Mouse (Mus musculus): ENCODE results near the gene Mthfr.

Mthfr gene

DNA sequence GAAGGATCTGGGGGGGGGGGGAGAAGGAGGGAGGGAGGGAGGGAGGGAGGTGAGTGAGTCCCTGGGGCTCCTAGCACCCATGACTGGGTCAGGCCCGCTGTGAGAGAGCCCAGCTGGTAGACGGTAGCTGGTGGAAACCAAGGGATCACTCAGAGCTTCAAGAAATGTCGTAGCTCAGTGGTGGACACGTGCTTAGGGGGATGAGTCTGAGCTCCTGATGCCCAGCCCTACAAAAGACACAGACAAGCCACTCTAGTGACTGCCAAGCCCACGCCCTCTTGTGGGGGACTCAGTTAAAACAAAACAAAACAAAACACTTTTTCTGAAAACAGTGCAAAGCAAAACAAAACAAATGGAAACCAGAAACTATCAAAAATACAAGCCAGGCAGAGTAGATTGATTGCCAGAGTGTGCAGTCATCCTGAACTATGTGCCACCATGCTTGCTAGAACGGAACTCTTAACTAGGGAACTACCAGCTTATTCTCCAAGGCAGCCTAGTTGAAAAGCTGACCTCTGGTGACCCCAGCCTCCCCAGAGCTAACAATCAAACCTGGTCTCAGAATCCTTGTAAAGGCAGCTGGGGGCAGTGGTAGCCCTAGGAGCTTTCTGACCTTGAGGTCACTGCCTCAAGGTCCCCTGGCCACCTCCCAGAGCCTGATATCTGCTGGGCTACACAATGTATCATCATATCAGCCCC is 27.0 kb downstream of the Mthfr start:
- peak; percentile 41 to 64 for DNase-seq

DNA sequence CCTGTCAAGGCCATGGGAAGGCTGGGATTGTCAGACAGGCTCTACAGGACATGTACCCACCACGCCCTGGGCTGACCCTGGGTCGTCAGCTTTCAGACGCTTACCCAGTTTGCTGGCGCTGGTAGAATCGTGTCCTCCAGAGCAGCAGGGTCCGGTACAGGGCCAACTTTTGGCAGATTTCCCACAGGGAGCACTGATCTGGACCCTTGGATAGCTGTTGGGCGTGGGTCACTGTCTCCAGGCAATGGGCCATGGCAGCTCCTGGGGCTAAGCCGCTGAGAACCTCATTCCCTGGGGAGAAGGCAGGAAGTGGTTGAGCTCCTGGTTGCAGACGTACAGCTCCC is 27.5 kb downstream of the Mthfr start:
- peak; percentile 83 to 90 for DNase-seq

DNA sequence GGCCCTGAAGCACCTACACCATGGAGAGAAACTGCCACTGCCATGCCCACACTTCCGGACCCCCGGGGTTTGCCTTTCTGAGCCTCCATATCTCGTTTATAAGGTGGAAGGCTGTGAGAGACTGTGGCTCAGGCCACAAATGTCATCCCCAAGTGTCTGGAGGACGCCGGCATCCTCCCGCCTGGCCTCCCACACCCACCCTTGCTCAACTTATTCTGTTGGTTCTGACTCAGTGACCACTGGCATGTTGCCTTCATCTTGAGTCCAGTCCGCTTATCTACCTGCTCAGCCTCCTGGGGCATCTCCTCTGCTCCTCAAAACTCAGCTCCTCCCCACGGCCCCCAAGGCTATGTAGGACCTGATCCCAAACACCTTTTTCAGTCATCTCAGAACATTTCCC is 28.5 kb downstream of the Mthfr start:
- DNase-seq, result no peak

DNA sequence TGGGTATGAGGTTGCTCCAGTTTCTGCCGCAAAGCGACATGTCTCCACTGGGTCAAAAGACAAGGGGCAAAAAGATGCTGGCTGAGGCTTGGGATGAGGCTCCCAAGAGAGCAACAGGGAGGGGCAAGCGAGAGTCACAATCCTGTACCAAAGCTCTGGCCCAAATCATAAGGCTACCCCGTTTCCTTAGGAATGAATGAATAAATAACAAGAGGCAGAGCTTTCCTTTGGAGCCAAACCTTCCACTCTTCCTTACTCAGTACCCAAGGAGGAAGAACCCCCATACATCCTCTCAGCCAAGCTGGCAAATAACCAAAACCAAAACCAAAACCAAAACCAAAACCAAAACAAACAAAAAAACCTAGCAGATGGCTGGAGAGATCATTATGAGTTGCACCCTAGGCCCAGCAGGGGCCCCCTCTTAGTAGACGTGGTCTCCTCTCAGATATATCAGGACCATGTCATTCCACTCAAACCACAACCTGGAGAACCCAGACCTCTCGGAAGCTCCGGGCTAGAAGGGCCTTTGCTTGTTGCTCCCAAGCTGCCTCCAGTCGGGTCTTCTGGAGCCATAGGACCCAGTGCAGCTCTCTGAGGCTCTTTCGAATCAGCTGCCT is 30.8 kb downstream of the Mthfr start:
- DNase-seq, result peak in 1 of 2 experiments; percentile 4

DNA sequence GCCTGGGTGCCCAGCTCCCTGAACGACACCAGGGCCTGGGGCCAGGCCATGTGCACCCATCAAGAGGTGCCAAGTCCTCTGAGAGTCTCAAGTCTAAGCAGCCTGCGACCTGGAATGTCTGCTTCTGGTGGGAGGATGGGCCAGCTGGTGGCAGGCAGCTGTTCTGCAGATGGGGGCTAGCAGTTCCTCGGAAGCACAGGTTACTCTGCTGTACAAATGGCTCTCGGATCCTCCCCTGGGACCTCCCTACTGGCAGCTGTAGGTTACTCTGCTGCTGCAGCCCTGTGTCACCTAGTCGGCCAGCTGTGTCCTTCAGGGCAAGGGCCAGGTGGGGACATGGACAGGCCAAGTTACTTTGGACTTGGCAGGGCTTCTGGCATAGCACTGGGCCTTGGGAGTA is 32.6 kb downstream of the Mthfr start:
- peak; percentile 53 to 67 for DNase-seq

DNA sequence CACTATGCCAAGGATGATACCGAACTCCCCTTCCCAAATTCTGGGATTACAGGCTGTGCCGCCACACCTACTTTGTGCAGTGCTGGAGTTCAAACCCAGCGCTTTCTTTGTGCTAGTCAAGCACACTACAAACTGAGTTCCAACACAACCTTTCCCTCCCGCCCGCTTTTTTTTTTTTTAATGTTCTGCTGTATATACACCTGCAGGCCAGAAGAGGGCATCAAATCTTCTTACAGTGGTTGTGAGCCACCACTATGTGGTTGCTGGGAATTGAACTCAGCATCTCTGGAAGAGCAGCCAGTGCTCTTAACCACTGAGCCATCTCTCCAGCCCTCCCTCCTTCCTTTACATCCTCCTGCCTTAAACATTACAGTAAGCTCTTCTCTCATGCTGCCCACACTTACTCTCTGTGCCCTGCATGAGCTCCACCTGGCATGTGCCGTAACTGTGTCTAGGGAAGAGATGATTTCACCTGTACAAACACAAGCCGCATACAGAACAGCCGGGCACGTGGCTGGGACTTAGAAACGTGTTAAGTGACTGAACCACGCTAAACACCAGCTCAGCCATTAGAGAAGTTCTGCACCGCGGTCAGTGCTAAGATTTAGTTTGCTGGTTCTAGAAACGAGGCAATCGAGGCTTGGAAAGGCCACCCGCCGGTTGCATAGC is 35.8 kb downstream of the Mthfr start:
- no peak for DNase-seq

DNA sequence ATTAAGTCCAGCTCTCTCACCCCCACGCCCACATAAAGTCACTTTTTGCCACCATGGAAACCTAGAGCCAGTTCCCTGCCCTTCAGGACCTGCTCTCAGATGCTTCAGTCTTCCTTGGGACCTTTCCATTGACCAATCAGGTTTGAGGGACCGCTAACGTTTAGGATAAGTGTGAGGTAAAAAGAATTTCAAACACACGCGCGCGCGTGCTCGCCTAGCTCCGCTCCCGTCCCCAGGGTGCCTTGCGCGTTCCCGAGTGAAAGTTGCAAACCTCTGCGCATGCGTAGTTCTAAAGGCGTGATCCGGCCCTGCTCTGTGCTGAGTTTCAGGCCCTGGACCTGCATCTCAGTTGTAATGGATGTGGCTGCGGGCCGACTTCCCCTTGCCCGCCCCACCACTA is 36.4 kb downstream of the Mthfr start:
- peak; percentile 77 to 84 for DNase-seq

DNA sequence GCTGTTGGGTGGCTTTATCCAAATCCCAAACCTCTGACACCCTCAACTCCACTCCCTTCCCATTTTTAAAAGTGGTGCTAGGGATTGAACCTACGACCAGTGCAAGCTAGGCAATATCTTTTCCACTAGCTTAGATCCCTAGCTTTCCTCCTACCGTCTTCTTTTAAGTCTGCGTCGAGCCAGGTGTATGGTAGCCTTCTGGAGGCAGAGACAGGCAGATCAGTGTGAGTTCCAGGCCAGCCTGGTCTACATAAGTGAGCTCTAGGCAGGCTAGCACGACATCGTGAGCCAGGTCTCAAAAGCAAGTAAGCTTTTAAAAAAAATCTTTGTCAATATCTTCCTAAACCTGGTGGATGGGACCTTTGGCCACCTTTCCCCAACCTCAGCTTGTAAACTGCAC is 37.0 kb downstream of the Mthfr start:
- no peak for DNase-seq

DNA sequence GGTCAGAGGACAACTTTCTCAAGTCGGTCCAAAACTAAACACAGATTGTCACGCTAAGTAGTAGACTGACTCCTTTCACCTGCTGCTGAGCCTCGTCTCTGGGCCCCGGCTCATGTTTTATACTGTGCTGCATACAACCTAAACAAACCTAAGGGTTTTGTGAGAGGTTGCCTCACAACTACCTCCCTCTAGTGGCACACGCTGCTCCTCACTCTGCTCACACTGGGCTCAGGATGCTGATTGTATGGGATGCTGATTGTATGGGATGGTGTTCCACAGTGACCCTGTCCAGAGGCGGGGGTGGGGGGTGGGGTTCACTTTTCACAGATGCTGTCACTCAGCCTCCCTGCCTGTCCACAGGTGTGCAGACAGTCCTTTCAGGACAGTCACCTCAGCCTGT is 40.3 kb downstream of the Mthfr start:
- DNase-seq, result no peak

DNA sequence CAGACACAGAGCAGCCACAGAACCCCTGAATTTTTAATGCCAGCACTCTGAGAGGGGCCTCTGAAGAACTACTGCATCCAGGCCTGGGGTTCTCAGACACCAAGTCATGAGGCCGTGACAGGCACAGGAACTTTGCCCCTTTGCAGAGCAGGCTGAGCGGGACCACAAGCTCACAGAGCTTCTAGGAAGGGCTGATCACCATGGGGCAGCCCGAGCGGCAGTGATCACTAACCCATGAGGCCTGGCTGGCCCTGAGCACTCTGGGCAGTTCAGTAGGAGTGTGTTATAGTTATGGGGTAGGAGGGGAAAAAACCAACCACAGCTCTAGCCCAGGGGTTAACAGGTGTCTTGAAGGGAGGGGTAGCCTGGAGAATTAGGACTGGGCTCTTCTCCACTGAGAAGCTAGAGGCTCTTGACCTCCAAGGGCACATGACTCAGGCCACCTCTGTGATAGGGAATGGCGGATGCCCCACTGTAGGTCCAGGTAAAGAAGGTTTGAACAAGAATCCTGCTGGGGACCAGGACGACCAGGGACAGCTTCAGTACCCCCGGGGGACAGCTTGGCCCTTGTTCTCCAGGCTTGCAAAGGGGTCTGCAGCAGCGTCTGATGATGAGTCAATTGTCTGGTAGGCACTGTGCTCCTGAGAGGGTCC is 41.2 kb downstream of the Mthfr start:
- DNase-seq, result peak; percentile 74

DNA sequence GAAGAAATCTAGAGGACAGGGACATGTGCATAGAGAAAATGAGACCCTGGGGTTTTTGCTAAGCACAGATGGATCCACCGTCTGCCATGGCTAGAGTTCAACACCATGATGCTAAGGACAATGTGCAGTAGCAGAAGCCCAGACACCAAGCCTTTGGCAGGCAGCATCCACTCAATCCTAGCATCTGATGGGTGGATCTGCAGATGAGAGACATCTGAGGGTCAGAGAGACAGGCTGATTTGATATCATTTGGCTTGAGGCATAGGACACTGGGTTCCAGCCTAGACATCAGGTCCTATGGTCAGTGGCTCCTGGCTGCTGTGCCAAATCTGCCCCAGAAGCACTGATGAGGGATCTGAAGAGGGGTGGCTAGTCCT is 41.7 kb downstream of the Mthfr start:
- no peak for DNase-seq

DNA sequence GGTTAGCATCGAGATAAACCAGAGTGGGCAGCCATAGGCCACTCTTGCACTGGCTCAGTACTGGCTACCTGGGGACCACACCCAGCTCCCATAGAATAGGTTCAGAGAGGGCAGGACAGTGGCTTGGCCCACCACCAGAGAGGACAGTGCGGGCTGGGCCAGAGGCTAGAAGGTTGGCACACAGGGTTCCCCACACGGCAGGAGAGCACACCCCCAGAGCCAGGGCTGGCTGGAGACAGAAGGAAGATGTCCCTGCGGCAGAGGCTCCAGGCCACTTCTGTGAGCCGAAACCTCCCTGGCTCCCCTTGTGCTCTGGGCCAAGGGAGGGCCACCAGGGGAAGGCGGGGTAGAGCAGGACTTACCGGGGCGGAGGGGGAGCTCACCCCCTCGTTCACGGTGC is 42.3 kb downstream of the Mthfr start:
- DNase-seq, result no peak

DNA sequence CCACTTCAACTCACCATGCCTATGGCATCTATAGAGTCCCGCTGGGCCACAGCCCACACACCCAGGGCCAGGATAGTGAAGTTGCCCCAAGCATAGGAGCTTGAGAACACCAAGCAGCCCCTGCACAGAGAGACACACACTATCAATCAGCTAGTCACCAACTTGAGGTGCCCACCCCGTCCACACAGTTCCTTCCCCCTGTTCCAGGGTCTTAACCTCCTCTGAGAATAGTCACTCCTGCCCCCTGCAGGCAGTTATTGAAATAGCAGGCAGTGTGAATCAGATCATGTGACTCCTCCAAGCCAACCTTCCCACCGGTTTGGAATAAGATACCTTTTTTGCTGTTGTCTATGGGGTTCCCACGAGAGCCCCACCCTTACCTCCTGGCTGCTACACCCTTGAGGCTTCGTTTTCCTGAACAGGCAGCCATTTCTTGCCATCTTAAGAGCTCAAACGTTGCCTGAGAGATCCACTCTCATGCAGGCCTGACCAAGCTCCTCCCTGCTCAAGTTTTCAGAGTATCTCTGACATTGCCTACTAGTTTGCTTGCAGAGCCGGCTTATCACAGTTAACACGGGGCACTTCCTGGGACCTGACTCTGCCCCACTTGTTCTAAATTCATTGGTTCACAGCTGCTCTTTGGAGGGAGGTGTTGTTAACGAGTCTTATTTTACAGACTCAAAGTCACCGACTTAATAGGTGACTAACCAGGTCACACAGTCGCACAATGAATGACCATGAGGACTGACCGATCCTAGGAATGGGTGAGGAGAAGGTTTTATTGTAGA is 43.6 kb downstream of the Mthfr start:
- DNase-seq, result peak; percentile 63 to 83

DNA sequence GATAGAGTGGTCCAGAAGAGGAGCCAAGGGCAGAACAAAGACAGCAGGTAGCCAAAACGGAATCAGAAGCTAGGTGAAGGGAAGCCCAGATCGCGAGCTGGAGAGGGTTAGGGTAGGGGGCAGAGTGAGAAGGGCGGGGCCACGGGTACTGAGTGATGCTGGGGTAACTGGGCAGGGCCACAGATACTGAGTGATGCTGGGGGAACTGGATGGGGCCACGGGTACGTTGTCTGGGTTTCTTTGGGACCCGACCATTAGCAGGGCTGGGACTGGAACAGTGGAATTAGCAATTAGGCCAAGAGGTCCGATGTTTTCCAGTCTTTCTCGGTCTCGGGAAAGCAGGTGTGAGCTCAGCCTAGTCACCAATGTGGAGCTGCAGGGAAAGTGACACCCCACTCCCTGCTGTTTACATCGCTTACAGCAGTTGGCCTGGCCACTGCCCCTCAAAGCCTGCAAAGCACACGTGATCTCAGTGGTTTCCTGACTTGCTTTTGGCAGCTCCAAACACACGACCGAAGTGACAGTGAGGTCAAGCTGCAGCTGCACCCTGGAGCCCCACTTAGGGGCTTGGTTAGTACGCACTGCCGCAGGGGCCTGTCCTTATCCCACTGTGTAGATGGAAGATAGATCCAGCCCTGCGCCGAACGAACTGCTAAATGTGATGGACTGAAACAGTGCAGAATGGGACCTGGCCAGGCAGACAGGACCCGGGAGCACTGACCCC is 44.5 kb downstream of the Mthfr start:
- peak; percentile 68 to 69 for DNase-seq

DNA sequence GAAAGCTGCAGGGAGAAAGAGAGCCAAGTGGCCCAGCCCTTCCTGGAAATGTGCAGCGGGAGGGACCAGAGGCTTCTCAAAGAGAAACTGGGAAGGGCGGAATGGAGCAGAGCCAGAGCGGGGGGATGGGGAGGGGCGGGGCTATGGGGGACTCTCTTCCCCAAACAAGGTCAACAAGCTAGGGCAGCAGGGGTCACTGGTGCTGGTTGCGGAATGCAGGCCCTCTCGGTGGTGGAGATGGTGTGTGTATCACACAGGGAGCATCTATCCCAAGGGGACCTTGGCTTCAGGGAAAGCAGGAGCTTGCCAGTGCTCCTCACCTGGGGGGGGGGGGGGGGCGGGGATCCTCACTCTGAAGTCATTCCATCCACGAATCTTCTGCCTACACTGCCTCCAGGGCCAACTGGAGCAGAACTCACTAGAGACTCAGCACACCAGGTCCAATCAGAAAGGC is 45.4 kb downstream of the Mthfr start:
- DNase-seq, result peak; percentile 68 to 78

DNA sequence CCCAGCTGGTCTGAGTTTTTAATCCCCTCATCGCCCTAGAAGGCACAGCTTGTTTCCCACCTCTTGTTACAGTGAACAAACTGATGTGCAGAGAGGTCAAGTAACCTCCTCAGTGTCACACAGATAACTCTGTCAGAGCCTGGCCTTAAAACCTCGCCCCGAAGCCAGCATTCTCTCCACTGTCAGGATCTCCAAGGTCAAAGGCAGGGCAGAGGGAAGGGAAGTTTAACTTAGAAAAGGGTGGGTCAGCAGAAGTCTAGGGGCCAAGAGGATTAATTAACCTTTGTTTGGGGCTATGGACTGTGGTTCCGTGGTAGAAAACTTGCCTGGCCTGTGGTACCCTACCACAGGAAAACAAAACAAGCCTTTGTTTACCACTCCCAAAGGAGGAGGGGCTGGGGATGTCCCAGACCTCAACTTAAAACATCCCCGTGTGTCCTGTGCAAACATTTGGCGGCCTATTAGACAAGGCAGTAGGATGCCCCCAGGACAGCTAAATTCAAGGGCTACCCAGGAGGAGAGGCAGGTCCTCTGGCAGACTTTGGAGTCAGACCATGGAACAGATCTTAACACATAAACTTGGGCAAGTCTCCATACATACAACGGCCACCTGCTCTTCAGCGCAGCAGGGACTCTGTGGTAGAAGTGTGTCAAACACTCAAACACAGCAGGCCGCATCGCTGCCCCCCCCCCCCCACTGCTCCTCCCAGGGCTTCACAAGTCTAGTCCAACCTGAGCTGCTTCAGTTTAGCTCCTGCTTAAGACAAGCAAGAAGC is 46.4 kb downstream of the Mthfr start:
- peak; percentile 53 to 59 for DNase-seq

DNA sequence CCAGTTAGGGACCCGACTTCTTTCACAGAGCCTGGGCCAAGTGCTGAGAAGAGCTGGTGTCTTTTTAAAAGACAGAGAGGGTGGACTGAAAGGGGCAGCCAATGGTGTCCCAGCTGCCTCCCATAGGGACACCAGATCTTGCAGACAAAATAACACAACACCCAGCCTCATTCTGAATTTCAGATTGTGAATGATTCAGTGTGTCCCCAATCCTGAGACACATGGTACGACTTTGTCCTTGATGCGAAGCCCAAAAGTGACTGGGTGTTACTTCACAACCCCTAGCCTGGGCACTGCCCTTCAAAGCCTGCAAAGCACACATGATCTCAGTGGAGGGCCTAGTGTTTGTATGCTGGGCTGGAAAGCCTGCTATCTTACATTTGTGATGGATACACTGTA is 47.0 kb downstream of the Mthfr start:
- no peak for DNase-seq

DNA sequence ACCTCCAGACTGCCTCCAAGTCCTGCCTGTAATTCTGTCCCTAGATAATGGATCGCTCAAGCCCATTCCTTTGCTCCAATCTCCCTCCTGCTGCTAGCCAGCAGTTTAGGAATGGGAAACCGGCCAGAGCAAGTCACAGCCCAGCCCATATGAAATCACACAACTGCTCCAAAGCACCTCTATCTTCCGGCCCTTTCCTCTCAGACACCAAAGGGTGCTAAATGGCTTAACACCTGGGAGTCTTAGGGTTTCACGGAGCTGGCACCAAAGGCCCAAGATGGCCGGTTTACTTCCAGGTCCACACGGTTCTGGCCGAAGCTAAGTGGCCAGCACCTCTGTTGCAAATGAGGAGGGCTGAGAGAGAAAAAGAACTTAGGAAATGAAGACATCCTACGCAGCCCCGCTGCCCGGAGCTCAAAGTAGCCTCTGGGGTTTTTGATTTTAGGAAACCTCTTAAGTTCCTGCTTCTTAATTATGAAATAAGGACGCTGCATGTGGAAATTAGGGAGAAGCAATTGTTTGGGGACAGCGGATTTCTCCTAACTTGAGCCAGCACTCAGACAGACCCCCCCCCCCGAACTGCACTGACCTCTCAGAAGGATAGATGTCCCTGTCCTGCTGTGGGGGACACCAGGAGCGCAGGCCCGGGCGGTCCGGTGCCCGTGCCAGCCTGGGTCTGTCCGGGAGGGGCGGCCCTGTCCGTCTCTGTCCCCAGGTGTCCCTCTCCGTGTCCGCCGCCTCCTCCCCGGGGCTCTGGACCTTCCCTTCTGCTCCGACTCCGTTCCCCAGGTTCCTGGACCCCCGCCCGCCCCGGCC is 48.4 kb downstream of the Mthfr start:
- peak; percentile 66 to 69 for DNase-seq

DNA sequence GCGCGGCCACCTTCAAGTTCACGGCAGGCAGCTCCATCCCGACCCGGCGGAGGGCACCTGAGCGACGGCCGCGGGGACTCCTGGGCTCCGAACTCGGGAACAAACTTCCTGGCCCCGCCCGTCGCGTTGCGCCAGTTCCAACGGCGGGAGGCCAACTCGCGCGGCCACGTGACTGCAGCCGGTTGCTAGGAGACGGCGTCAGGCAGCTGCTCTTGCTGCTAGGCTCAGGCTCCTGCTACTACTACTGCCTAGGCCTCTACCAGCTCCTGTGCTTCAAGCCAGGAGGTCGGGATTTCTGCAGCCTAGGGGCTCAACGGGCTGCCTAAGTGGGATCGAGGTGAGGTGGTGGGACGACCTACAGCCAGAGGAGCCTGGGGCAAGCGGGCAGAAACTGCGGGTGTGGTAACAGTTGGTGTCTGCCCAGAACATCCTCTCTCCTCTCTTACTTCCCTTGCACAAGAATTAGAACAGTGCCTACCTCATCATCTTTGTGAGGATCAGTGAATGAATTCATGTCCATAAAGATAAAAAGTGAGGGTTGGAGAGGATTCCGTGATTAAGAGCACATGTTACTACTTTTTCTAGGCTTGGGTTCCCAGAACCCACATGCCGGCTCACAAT is 49.1 kb downstream of the Mthfr start, which contains the start of gene Agtrap:
TSS of gene Agtrap (minus strand) at position 125 of the 621 bp plus-strand sequence.
- peak; percentile 98 to 99 for DNase-seq

DNA sequence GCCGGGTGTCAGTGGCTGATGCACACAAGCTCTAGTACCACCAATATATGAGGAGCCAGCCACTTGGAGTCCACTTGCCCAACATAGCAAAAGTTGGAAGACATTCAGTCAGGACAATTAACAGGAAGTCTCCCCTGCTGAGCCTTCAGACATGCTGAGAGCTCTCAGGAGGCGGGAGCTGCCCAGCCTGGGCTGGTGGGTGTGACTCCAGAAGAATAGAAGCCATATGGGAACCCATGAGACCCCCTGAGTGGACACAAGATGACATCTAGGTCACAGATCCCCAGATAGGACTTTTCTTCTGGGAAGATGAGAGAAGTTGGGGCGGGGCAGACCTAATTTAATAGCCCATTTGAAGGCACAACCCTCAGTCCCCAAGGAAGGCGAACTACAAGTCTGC is 50.3 kb downstream of the Mthfr start:
- DNase-seq, result no peak
